Mouse (Mus musculus): ENCODE results near the gene Cdk5rap1. TPM values are rescaled to one million over a fixed set of nuclear protein-coding genes. Genes with fewer than 3 reads are reported as not detected.

Gene Cdk5rap1
- 11.2 and 13.1 TPM in 2 replicates for polyA plus RNA-seq (2014; fragmentation: Nextera tagmentation; extraction: Ambion mirVana)

- no peaks in the 10 kb centered on the region for H3K4me1 ChIP-seq (ENCODE audit: insufficient read depth)
- H3K4me3 ChIP-seq (ENCODE audit: low read depth, low read length): peak within 1 kb of the TSS; percentile 86
- no peaks in the 10 kb centered on the region for H3K27me3 ChIP-seq (ENCODE audit: insufficient read depth, low read length)
- TF ChIP-seq CTCF (IDR thresholded peaks at IDR 0.05; ENCODE audit: low read depth): no peak
- H3K4me2 ChIP-seq: peak within 1 kb of the TSS; percentile 78
- H3K9me3 ChIP-seq (ENCODE audit: low read depth, low read length): no peaks in the 10 kb centered on the region
- peaks cover 9% of the 10 kb centered on the region for H3K36me3 ChIP-seq (ENCODE audit: insufficient read depth)
- H3K27ac ChIP-seq (ENCODE audit: low read depth): peak within 1 kb of the TSS; percentile 92
- H3K9ac ChIP-seq: peak within 1 kb of the TSS; percentile 95
- DNase-seq (no peak), ATAC-seq (ENCODE audit: insufficient read depth) (peak; percentile 35; the same call in 1 of the 2 replicates)
- 8% methylated on average over 9 of the region's 9 CpGs for WGBS
Observed at GRCm38 (mm10) chr2:154372842-154373500, at the start of gene Cdk5rap1. Gene Cdk5rap1, minus strand, starts transcription at chr2:154373010.

GRCm38 (mm10) chr2:154422181-154422580 is 49.4 kb upstream of the Cdk5rap1 start:
- ATAC-seq (ENCODE audit: insufficient read depth) (no peak), DNase-seq (no peak)
- no peak overlapping the region for H3K4me2 ChIP-seq
- no peaks in the 10 kb centered on the region for H3K36me3 ChIP-seq (ENCODE audit: insufficient read depth)
- no peaks in the 10 kb centered on the region for H3K9me3 ChIP-seq (ENCODE audit: low read depth, low read length)
- H3K27ac ChIP-seq (ENCODE audit: low read depth): no peak overlapping the region
- TF ChIP-seq CTCF (IDR thresholded peaks at IDR 0.05; ENCODE audit: low read depth): no peak
- no peak overlapping the region for H3K9ac ChIP-seq
- no peaks in the 10 kb centered on the region for H3K27me3 ChIP-seq (ENCODE audit: insufficient read depth, low read length)
- no peak overlapping the region for H3K4me3 ChIP-seq (ENCODE audit: low read depth, low read length)
- no peaks in the 10 kb centered on the region for H3K4me1 ChIP-seq (ENCODE audit: insufficient read depth)
- 71% methylated on average over 5 of the region's 5 CpGs for WGBS

GRCm38 (mm10) chr2:154420942-154421731 is 48.3 kb upstream of the Cdk5rap1 start:
- DNase-seq: no peak
- ATAC-seq (ENCODE audit: insufficient read depth): no peak

GRCm38 (mm10) chr2:154419631-154420515 is 47.1 kb upstream of the Cdk5rap1 start:
- no peak overlapping the region for H3K4me3 ChIP-seq (ENCODE audit: low read depth, low read length)
- H3K4me1 ChIP-seq (ENCODE audit: insufficient read depth): no peaks in the 10 kb centered on the region
- ATAC-seq (ENCODE audit: insufficient read depth): no peak
- H3K27me3 ChIP-seq (ENCODE audit: insufficient read depth, low read length): no peaks in the 10 kb centered on the region
- WGBS: 74% methylated on average over 9 of the region's 9 CpGs
- DNase-seq: no peak
- no peaks in the 10 kb centered on the region for H3K36me3 ChIP-seq (ENCODE audit: insufficient read depth)
- H3K9me3 ChIP-seq (ENCODE audit: low read depth, low read length): no peaks in the 10 kb centered on the region
- H3K4me2 ChIP-seq: no peak overlapping the region
- H3K27ac ChIP-seq (ENCODE audit: low read depth): no peak overlapping the region
- no peak for TF ChIP-seq CTCF (IDR thresholded peaks at IDR 0.05; ENCODE audit: low read depth)
- no peak overlapping the region for H3K9ac ChIP-seq

More at GRCm38 (mm10) chr2:154420942-154421731, 48.3 kb upstream of the Cdk5rap1 start:
- Histone ChIP-seq H3K27ac (ENCODE audit: low read depth) (no peak overlapping the region), H3K4me1 (ENCODE audit: insufficient read depth) (no peaks in the 10 kb centered on the region), H3K4me3 (ENCODE audit: low read depth, low read length) (no peak overlapping the region), H3K9ac (no peak overlapping the region), H3K9me3 (ENCODE audit: low read depth, low read length) (no peaks in the 10 kb centered on the region), H3K4me2 (no peak overlapping the region), H3K27me3 (ENCODE audit: insufficient read depth, low read length) (no peaks in the 10 kb centered on the region), H3K36me3 (ENCODE audit: insufficient read depth) (no peaks in the 10 kb centered on the region)
- TF ChIP-seq CTCF (IDR thresholded peaks at IDR 0.05; ENCODE audit: low read depth): no peak
- whole genome bisulfite sequencing: 37% methylated on average over 7 of the region's 7 CpGs

GRCm38 (mm10) chr2:154418001-154418400 is 45.2 kb upstream of the Cdk5rap1 start:
- Histone ChIP-seq H3K27ac (ENCODE audit: low read depth) (no peak overlapping the region), H3K27me3 (ENCODE audit: insufficient read depth, low read length) (no peaks in the 10 kb centered on the region), H3K4me2 (no peak overlapping the region), H3K4me3 (ENCODE audit: low read depth, low read length) (no peak overlapping the region), H3K9ac (no peak overlapping the region), H3K36me3 (ENCODE audit: insufficient read depth) (no peaks in the 10 kb centered on the region), H3K9me3 (ENCODE audit: low read depth, low read length) (no peaks in the 10 kb centered on the region), H3K4me1 (ENCODE audit: insufficient read depth) (no peaks in the 10 kb centered on the region)
- DNase-seq (no peak), ATAC-seq (ENCODE audit: insufficient read depth) (no peak)
- TF ChIP-seq CTCF (IDR thresholded peaks at IDR 0.05; ENCODE audit: low read depth): no peak
- WGBS: 80% methylated on average over 7 of the region's 7 CpGs

DNA sequence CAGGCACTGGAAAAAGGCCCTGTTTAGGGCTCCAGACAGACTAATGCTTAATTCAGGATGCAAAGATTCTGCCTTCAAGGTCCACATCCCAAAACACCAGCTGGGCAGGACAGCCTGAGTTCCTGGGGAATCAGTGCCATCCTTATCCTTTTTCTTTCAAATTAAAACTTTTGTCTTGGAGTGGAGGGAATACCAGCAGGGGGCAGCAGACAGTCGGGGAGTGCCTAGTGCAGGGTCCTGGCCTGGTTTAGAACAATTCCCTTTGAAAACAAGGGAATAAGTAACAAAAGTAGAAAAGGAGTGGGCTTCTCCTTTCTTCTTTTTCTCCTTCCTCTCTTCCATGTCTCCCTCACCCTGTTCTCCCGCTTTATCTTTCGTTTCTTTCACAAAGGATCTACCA is 44.3 kb upstream of the Cdk5rap1 start:
- peak; percentile 57 for ATAC-seq (ENCODE audit: insufficient read depth)
- WGBS: 7% methylated on average over 3 of the region's 3 CpGs
- Histone ChIP-seq H3K27ac (ENCODE audit: low read depth) (no peak overlapping the region), H3K4me3 (ENCODE audit: low read depth, low read length) (no peak overlapping the region), H3K4me1 (ENCODE audit: insufficient read depth) (no peaks in the 10 kb centered on the region), H3K9ac (no peak overlapping the region), H3K27me3 (ENCODE audit: insufficient read depth, low read length) (no peaks in the 10 kb centered on the region), H3K36me3 (ENCODE audit: insufficient read depth) (no peaks in the 10 kb centered on the region), H3K4me2 (no peak overlapping the region), H3K9me3 (ENCODE audit: low read depth, low read length) (no peaks in the 10 kb centered on the region)
- peak; percentile 89 for TF ChIP-seq CTCF (IDR thresholded peaks at IDR 0.05; ENCODE audit: low read depth)
- peak; percentile 86 for DNase-seq
